Mouse (Mus musculus): ENCODE data around the gene Osbpl6.

Gene Osbpl6

DNA sequence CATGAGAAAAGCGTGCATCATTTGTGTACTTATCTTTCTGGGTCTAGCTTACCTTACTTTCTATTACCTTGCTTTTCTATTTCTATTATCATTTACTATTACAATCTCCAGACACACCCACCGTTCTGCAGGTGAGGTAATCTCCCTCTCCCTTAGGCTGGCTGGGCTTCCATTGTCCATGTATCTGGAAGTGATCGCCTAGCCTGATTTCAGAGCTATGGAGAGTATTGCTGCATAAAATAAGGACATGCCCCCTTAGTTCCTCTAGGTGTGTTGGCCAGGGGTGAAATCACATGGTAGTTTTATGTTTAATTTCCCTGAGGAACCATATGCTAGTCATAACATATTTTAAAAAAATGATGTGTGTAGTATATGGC is 11.8 kb downstream of the Osbpl6 start:
- in situ Hi-C loops (cut with MboI, MseI): no loop called here

DNA sequence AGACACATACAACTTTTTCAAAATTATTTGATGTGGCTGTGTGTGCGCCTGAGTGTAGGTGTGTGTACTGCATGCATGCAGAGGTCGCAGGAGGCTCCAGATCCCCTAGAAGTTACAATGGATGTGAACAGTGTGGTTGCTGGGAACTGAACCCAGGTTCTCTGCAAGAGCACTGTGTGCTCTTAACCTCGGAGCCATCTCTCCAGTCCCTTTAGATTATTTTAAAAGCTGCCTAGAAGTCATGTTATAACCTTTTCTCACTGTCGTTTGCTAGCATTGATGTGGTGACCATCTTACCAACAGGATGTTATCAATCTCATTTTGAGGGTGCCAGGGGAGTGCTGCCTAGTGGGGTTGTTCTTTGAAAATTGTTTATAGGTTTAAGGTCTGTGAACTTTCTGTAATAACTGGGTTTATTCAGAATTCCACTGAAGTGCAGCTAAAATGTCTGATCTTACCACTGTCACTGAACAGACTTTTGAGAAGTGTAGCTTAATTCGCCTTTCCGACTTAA is 15.2 kb downstream of the Osbpl6 start:
- in situ Hi-C loops (cut with MboI, MseI): no loop called here

DNA sequence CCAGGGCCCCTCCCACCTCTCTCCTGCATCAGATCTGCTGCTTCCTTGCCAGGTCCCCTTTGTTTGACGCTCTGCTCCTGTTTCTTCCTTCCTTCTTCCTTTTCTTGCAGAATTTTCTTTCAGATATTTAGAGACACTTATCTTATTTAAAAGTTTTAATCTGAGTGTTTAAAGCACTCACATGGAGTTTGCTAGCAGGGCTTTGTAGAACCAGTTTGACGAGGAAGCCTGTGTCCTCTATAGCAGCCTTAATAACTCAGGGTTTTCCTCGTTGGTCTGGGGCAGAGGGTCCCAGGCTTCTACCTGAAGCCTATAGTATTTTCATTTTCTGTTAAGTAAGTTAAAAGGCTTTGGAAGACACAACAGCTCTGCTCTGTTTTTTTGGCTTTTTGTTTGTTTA is 20.5 kb downstream of the Osbpl6 start:
- in situ Hi-C loops (cut with MboI, MseI): no loop called here

DNA sequence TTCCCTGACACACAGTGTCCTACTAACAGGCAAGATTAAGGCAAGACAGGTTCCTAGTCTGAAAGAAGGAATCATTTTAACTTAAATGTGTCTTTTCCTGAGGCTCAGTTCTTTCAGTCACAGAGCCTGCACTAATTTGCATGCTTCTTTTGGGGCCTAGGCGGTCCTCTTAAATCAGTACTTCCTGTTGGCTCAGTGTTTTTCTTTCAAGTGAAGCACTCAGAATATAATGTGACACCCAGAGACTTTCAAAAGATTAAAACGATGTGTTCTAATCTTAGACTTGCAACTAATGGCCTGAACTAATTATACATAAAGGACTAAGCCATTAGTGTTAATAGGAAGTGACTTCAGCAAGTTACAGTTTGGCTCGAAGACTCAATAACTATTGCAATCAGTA is 23.0 kb downstream of the Osbpl6 start:
- in situ Hi-C loops (cut with MboI, MseI): no loop called here

DNA sequence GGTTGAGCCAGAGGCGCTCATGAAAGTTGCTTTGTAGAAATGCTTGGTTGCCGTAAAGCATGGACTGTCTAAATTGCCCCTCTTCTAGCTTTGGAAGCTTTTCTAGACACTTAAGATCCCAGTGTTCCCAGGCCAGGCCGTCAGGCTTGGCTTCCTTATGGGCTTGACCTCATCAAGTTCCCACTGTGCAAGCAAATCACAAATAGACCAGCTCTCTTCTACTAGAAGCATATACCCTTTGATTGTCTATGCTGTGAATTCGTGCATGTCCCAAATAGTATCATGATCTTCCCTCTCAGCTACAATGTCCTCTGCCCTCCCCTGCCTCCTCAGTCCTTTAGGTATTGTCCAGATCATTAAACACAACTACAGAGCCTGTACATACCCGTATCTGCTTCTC is 23.5 kb downstream of the Osbpl6 start:
- in situ Hi-C loops (cut with MboI, MseI): loop anchor here (10.0 kb wide), 1 partner anchor 1965 kb away; no protein-coding TSS in a partner anchor

DNA sequence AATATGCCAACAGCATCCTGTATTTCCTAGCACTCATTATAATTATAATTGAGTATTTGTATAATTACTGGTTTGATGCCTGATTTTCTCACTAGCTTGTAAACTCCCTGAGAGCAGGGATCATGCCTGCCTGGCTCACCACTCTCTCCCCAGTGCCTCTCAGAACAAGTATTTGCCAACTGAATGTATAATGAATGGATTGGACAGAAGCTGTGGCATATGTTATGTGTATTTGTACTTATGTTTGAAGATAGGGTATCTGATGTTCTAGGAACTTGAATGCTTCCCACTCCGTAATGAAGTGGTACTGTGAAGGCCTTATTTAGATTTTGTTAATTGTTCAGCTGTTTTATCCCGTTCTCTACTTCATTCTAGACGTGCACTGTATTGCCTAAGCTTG is 24.2 kb downstream of the Osbpl6 start:
- in situ Hi-C loops (cut with MboI, MseI): loop anchor here (10.0 kb wide), 1 partner anchor 1966 kb away; no protein-coding TSS in a partner anchor

DNA sequence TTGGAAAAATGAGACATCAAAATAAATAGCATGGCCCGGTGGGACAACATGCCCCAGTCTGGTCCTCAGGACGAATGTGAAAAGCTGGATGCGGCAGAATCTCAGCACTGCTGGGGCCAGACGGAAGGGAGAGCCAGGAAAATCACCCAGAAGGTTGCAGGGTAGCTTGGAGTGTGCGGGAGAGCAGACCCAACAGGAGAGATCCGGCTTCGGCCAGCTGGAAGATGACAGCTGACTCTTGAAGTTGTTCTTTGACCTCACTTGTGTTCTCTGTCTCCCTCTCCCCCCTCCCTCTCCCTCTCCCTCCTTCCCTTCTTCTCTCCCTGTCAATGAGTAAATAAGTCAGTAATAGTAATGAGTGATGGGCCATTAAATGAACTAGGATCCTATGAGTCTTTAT is 27.9 kb downstream of the Osbpl6 start:
- in situ Hi-C loops (cut with MboI, MseI): loop anchor here (10.0 kb wide), 1 partner anchor 1969 kb away; no protein-coding TSS in a partner anchor

DNA sequence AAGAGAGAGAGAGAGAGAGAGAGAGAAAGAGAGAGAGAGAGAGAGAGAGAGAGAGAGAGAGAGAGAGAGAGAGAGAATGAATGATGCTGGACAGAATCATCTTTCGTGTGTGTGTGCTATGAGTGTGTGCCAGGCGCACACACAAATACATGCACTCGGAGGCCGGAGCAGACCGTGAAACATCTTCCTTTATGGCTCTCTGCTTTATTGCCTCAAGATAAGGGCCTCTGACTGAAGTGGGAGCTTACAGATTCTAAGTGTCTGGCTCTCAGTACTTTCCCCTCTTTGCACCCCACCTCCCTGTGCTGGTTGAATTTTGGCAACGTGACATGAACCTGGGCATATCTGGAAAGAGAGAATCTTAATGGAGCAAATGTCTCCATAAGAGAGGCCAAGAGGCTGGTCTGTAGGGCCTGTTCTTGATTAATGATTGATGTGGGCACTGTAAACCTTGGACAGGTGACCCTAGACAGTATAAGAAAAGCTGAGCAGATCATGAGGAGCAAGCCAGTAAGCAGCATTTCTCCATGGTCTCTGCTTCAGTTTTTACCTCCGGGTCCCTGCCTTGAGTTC is 29.4 kb downstream of the Osbpl6 start:
- in situ Hi-C loops (cut with MboI, MseI): loop anchor here (10.0 kb wide), 1 partner anchor 1971 kb away; no protein-coding TSS in a partner anchor

DNA sequence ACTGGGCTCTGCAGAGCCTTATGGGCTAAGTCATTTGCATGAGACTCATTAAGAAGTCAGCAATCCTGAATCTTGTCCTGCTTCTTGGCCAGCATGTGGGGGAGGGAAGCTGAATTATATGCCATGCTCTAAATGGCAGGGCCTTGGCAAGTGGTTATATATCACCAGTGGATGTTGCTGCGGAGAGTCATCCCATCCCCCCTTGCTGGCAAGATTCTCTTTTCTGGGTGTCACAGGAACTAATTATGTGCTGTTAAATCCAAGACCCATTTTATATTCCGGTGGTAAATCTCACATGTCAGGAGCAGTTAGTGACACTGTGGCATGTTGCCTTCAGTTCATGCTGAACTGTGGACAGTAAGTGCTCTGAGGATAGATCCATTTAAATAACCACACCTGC is 31.1 kb downstream of the Osbpl6 start:
- in situ Hi-C loops (cut with MboI, MseI): loop anchor here (10.0 kb wide), 1 partner anchor 1973 kb away; no protein-coding TSS in a partner anchor

DNA sequence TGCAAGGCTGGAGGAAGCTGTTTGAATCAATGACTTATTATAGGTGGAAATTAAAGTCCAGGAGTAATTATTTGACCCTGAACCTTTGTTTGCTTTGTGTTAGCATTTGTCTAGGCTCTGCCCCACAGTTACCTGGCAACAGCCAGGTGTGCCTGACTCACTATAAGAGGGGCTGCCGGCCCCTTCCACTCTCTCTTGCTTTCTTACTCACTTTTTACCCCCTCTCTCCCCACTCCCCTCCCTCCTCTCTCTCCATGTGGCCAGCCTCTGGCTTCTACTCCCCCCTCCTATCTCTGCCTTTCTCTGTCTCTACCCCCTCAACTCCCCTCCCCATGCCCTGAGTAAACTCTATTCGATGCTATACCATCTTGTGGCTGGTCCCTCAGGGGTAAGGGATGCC is 33.2 kb downstream of the Osbpl6 start:
- in situ Hi-C loops (cut with MboI, MseI): loop anchor here (10.0 kb wide), 1 partner anchor 1975 kb away; no protein-coding TSS in a partner anchor

DNA sequence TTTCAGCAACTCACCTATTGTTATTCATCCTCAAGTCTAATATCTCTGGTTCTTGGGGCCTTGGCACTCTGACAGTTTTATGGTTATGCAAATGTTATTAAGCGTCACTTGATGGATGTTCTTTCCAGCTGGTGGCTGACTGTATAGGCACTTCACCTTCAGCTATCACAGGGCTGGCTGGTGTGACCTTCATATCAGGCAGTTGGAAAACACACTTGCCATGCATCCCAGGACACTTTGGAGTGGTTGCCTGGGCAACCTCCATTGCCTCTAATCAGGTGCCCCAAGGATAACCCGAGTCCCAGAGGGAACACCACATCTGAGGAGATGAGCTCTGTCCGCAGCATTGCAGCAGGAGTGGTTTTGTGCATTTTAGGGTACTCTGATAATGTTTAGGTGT is 35.8 kb downstream of the Osbpl6 start:
- in situ Hi-C loops (cut with MboI, MseI): no loop called here

DNA sequence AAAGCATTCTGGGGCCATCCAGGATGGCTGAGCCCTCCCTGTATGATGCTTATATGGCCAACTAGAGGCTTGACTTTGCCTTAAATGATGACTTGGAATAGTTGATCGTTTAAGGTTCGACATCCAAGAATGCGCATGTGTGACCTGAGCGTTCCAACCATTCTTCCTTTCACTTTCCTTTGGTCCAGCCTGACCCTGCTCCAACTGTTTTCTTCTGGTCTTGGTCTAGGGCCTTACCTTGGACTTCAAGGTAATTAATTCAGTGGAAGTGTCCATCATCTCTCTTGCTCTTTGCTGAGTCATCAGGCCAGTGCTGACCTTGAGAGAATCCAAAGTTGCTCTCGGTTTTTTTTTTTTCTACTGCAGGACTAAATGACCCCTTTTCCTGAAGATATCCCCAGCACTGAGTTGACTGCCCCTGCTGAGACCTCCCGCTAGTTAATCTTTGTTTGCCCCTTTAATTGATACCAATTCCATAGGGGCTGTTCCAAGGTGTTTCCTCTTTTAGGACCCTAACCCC is 43.6 kb downstream of the Osbpl6 start:
- in situ Hi-C loops (cut with MboI, MseI): no loop called here

DNA sequence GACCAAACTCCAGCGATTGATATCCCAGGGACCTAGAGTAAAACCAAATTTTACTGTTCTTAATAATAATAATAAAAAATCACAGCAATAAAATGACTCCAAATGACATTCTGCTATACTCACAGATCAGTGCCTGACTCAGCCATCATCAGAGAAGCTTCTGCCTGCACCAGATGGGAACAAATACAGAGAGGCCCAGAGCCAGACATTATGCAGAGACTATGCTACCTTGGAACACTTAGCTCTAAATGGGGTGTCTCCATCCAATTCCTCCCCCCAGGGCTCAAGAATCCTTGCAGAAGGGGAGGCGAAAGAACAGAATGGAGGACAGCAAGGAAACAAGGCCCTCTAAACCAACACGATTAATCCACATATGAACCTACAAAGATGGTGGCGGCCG is 60.4 kb downstream of the Osbpl6 start:
- in situ Hi-C loops (cut with MboI, MseI): no loop called here

DNA sequence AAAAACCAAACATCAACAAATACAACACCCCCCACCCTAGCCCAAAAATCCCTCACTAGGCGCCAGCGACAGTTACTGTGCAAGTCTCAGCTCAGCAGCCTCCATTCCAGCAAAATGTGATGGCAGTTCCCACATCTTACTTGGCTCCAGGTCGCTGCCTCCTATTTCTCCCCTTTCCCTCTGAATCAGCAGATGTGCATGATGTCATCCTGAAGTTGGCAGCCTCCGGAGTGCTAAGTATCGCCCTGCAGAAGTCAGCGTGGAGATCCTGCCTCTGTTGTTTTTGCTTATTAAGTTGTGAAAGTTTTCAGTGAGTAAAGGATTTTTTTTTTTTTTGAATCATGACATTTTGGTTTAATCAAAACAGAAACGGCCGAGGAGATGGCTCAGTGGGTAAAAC is 61.9 kb downstream of the Osbpl6 start:
- in situ Hi-C loops (cut with MboI, MseI): no loop called here

DNA sequence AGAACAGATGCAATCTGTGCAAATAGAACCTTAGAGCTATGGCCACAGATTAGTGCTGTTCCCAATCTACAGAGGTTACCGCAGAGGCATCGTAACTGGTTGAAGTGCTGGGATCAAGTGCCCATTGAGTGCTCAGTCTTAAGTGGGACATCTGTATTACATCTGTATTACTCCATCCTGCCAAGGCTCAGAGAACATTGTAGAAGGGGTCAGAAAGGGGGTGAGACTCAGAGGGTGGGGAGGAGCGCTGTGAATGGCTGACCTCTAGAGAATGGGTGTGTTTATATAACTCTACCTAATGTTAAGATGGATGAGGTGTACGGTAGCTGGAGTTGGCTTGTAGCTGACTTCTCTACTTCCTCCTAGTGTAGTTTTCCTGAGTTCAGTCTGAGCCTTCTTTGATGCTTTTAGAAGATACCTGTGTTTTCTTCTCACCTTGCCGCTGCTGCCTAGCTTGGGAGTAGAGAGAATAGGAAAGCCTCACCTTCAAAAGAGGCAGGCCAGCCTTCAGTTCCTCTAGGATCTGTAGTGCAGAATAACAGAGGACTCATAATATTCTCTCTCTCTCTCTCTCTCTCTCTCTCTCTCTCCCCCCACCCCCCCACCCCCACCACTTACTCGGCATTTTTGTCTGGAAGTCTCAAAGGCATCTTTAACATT is 62.9 kb downstream of the Osbpl6 start:
- in situ Hi-C loops (cut with MboI, MseI): no loop called here

DNA sequence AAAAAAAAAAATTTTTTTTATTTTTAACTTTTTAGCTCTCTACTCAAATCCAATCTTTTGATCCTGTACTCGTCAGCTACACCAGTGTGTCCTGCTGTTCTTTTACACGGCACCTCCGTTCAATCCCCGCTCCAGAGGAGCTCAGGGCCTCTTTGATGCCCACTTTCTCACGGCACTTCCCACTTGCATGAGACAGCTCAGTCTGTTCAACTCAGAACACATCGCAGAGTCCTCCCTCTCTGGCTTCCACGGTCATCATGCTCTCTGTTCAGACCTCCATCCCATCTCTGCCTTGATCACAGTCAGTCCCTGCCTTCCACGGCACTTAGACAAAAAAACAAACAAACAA is 63.4 kb downstream of the Osbpl6 start:
- in situ Hi-C loops (cut with MboI, MseI): no loop called here

DNA sequence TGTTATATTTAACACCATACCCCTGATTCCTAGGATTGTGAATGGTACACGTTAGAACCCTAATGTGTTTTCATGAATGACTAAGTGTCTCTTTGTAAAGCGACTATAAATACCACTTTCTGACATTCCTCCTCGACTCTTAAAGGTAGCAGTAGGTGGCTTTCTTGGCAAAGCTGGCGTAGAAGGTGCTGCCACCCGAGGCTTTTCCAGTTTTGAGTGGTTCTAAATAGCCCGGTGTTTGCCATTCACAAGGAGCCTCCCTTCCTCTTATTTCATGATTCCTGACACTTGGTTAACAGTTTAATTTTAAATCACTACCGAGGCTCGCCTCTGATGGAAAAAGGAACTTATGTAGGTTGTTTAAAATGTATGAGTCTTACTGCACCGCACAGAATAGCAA is 64.1 kb downstream of the Osbpl6 start:
- in situ Hi-C loops (cut with MboI, MseI): no loop called here

DNA sequence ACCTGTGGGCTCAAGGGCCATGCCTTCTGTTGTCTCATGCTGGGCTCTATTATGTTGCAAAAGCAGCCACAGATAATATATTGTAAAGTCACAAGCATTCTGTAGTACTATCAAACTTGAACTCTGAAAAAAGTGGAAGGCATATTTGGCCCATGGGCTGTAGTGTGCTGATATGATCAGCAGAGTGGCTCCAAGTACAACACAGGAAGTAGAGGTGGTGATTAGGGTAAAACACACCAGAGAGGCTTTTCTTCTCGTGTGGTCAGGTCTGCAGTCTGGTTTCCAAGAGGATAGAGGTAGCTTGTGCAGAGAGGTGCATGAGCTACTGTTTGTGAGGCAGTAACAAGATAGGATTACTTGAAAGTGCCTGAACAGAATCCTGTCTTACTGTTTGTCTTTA is 69.5 kb downstream of the Osbpl6 start:
- in situ Hi-C loops (cut with MboI, MseI): no loop called here

DNA sequence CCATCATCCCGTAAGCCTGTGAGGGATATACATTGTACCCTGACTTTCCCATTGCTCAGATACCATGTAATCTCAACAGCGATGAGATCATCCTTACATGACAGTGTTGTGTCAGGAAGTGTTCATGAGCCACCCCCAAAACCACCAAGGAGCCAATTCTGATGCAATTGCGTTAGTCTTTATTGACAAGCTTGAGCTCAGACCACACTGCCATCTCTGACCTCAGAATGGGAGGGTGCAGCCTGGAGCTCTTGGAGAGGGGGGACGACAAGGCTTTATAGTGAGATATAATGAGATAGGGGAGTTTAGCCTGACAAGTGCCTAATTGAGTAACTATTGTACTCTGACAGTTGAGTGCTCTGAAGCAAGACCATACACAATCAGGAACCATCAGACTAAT is 82.5 kb downstream of the Osbpl6 start:
- in situ Hi-C loops (cut with MboI, MseI): no loop called here

DNA sequence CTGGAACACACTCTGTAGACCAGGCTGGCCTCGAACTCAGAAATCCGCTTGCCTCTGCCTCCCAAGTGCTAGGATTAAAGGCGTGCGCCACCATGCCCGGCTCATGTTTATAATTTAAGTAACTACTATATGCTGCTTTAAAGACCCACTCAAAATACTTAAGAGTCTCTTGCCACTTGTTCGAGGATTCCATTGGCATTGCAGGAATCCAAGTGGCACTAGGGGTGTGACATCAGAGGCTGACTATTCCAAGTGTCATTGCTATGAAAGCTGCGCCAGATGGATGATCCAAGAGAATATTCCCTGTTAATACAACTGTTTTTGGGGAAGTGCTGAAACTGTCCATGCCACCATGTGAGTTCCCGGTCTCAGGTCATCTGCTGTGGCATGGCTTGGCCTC is 83.9 kb downstream of the Osbpl6 start:
- in situ Hi-C loops (cut with MboI, MseI): no loop called here

DNA sequence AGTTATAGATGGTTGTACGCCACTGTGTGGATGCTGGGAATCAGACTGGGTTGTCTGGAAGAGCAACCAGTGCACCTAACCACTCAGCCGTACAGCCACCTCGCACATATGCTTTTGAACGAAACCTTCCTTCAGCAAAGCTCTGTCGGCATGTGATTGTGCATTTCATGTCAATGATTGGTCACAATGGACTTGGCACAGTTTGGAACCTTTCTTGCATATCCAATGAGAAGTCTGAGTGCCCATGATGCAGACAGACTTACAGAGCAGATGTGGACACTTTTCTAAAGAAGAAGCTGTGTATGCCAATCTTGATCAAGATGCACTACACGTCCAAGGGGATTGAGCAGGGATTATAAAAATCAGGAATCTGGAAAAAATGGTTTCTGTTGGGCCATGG is 85.1 kb downstream of the Osbpl6 start:
- in situ Hi-C loops (cut with MboI, MseI): no loop called here

DNA sequence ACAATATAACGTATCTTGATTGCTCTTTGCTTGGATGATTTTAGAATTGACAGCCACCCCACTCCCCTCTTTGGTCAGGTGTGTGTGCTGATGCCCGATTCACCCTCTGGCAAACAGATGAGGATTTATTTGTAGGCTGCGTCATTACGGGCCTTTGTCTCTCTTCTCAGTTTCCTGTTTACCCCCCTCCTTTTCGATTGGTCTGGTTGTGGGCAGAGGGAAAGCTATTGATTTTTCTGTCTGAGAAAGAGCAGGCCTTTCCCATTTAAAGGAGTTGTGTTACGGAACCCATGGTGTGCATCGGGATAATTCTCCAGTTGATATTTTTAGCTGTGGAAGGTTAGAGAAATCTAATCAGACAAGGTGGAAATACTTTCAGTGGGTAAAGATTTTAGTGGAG is 85.9 kb downstream of the Osbpl6 start:
- in situ Hi-C loops (cut with MboI, MseI): no loop called here

All from T-helper 2 cell (primary cell).